Mouse (Mus musculus) 3134 (cell line): ENCODE data around the gene Bbs12.
A peak's percentile ranks its signal among the peaks of the same experiment; 100 is the strongest.

Experiments
- DNase-seq: peaks from one replicate; pipeline ENCODE4 v3.0.0-alpha.2; 2011; ENCODE audit warnings: low spot score; ENCODE audit not compliant: insufficient read length; ENCODE audit errors: extremely low read depth

The Bbs12 gene

GRCm38 (mm10) chr3:37312370-37312941 is at the start of gene Bbs12, which contains the start of gene Cetn4:
Bbs12 (plus strand) TSS chr3:37312554.
Cetn4 (minus strand) TSS chr3:37312708.
- DNase-seq, result peak; percentile 88

- DNase-seq, result no peak
Measured at GRCm38 (mm10) chr3:37268338-37268737, 44.0 kb upstream of the Bbs12 start.

- DNase-seq, result no peak
Measured at GRCm38 (mm10) chr3:37269926-37270325, 42.4 kb upstream of the Bbs12 start.

GRCm38 (mm10) chr3:37271209-37271608 is 41.1 kb upstream of the Bbs12 start:
- no peak for DNase-seq

- no peak for DNase-seq
Measured at GRCm38 (mm10) chr3:37273092-37273491, 39.3 kb upstream of the Bbs12 start.

- no peak for DNase-seq
Measured at GRCm38 (mm10) chr3:37274661-37275060, 37.7 kb upstream of the Bbs12 start.

- no peak for DNase-seq
Measured at GRCm38 (mm10) chr3:37280221-37280620, 32.1 kb upstream of the Bbs12 start.

- DNase-seq, result no peak
Measured at GRCm38 (mm10) chr3:37280871-37281270, 31.5 kb upstream of the Bbs12 start.

- no peak for DNase-seq
Measured at GRCm38 (mm10) chr3:37282299-37282922, 29.9 kb upstream of the Bbs12 start.

- DNase-seq, result no peak
Measured at GRCm38 (mm10) chr3:37283234-37283633, 29.1 kb upstream of the Bbs12 start.

GRCm38 (mm10) chr3:37289237-37289636 is 23.1 kb upstream of the Bbs12 start:
- DNase-seq, result no peak

- no peak for DNase-seq
Measured at GRCm38 (mm10) chr3:37290881-37291541, 21.3 kb upstream of the Bbs12 start.

GRCm38 (mm10) chr3:37291929-37292328 is 20.4 kb upstream of the Bbs12 start:
- no peak for DNase-seq

- DNase-seq, result no peak
Measured at GRCm38 (mm10) chr3:37292654-37293053, 19.7 kb upstream of the Bbs12 start.

- no peak for DNase-seq
Measured at GRCm38 (mm10) chr3:37299470-37299869, 12.9 kb upstream of the Bbs12 start.

GRCm38 (mm10) chr3:37302685-37303084 is 9.7 kb upstream of the Bbs12 start:
- peak; percentile 45 for DNase-seq

- DNase-seq, result no peak
Measured at GRCm38 (mm10) chr3:37303392-37304139, 8.8 kb upstream of the Bbs12 start.

GRCm38 (mm10) chr3:37311897-37312369 is 421 bp upstream of the Bbs12 start:
- no peak for DNase-seq

GRCm38 (mm10) chr3:37313371-37313770 is 1.0 kb downstream of the Bbs12 start:
- DNase-seq, result peak; percentile 70

- no peak for DNase-seq
Measured at GRCm38 (mm10) chr3:37316233-37316632, 3.9 kb downstream of the Bbs12 start.

- no peak for DNase-seq
Measured at GRCm38 (mm10) chr3:37324310-37324709, 12.0 kb downstream of the Bbs12 start.
